Comparison of ENCODE assay signal across 30 mouse cellular contexts in genomic region chr11:107063067-107063466, GRCm38 (mm10). TPM values are rescaled to one million over a fixed set of nuclear protein-coding genes. Genes with fewer than 3 reads are reported as not detected.
DNase-seq lines count a peak whose midpoint lies in the region; ATAC-seq and TF ChIP-seq lines count a peak whose summit lies in the region.
"Had no signal": no experiment of that assay in that cellular context is flagged by ENCODE, and none has a peak within 500 bp of the region (broad histone marks: within the 10 kb centered on the region; RNA-seq: fewer than 3 reads in every experiment).

No protein-coding gene starts in this region.

- TF ChIP-seq CTCF in gastrocnemius, adult 2 months (IDR thresholded peaks at IDR 0.05): no peak
- TF ChIP-seq CTCF in heart, adult 2 months (IDR thresholded peaks at IDR 0.05): no peak

- WGBS in heart, adult 2 months: 62% methylated on average over 3 of the region's 3 CpGs
- 74% methylated on average over 3 of the region's 3 CpGs for WGBS in heart, embryonic 15.5 days
- WGBS in heart, embryonic 11.5 days (ENCODE audit: insufficient replicate concordance): 84% methylated on average over 3 of the region's 3 CpGs

- no peak overlapping the region for H3K9ac ChIP-seq in heart, adult 2 months (ENCODE audit: low read depth, low read length)
- no peak overlapping the region for H3K9ac ChIP-seq in heart, embryonic 15.5 days
- no peak overlapping the region for H3K9ac ChIP-seq in heart, embryonic 11.5 days (ENCODE audit: low read depth, low read length)
- H3K9ac ChIP-seq: embryonic facial prominence, embryonic 12.5 days; embryonic facial prominence, embryonic 15.5 days; forebrain, postnatal 0 days; hindbrain, embryonic 12.5 days; hindbrain, embryonic 15.5 days; kidney, embryonic 15.5 days had no signal

- H3K27ac ChIP-seq in gastrocnemius, adult 2 months: peak overlapping the region; percentile 77
- H3K27ac ChIP-seq in heart, adult 2 months: peak overlapping the region; percentile 47
- peak overlapping the region; percentile 53 for H3K27ac ChIP-seq in heart, embryonic 15.5 days
- H3K27ac ChIP-seq in heart, embryonic 11.5 days (ENCODE audit: low read depth, low read length): no peak overlapping the region
- H3K27ac ChIP-seq: embryonic facial prominence, embryonic 12.5 days; embryonic facial prominence, embryonic 15.5 days; hindbrain, embryonic 12.5 days; hindbrain, embryonic 15.5 days; kidney, embryonic 15.5 days had no signal

- H3K9me3 ChIP-seq in heart, embryonic 15.5 days (replicated peaks): no peaks in the 10 kb centered on the region
- no peaks in the 10 kb centered on the region for H3K9me3 ChIP-seq in heart, embryonic 11.5 days (replicated peaks; ENCODE audit: control insufficient read depth, low read length)
- H3K9me3 ChIP-seq: embryonic facial prominence, embryonic 12.5 days; embryonic facial prominence, embryonic 15.5 days; G1E; hindbrain, embryonic 12.5 days; hindbrain, embryonic 15.5 days; kidney, embryonic 15.5 days had no signal

- TF ChIP-seq EP300 in heart, adult 2 months (IDR thresholded peaks at IDR 0.05; ENCODE audit: insufficient read depth, low read depth, low read length): no peak

- ATAC-seq in heart, embryonic 15.5 days (replicated peaks; ENCODE audit: insufficient number of reproducible peaks, insufficient read depth, low FRiP score, low read depth): no peak; the same call in 1 of the 2 replicates
- ATAC-seq in heart, embryonic 11.5 days (replicated peaks; ENCODE audit: insufficient number of reproducible peaks, low FRiP score, low TSS enrichment): no peak
- ATAC-seq: forebrain, embryonic 14.5 days; forebrain, postnatal 0 days; intestine, postnatal 0 days had no signal

- no peak overlapping the region for H3K4me3 ChIP-seq in gastrocnemius, adult 2 months
- H3K4me3 ChIP-seq in heart, adult 2 months: no peak overlapping the region
- H3K4me3 ChIP-seq in heart, embryonic 15.5 days: no peak overlapping the region
- H3K4me3 ChIP-seq in heart, embryonic 11.5 days (ENCODE audit: low read depth, low read length): no peak overlapping the region
- H3K4me3 ChIP-seq: embryonic facial prominence, embryonic 12.5 days; embryonic facial prominence, embryonic 15.5 days; hindbrain, embryonic 12.5 days; hindbrain, embryonic 15.5 days; kidney, embryonic 15.5 days had no signal

- H3K4me2 ChIP-seq in heart, embryonic 15.5 days: no peak overlapping the region
- no peak overlapping the region for H3K4me2 ChIP-seq in heart, embryonic 11.5 days
- H3K4me2 ChIP-seq: embryonic facial prominence, embryonic 12.5 days; embryonic facial prominence, embryonic 15.5 days; hindbrain, embryonic 12.5 days; hindbrain, embryonic 15.5 days; kidney, embryonic 15.5 days had no signal

- no peaks in the 10 kb centered on the region for H3K4me1 ChIP-seq in heart, adult 2 months (ENCODE audit: control insufficient read depth, insufficient read depth, low read length)
- H3K4me1 ChIP-seq in heart, embryonic 15.5 days (replicated peaks): peaks cover 10% of the 10 kb centered on the region; the same call in 1 of the 2 replicates
- no peaks in the 10 kb centered on the region for H3K4me1 ChIP-seq in heart, embryonic 11.5 days (ENCODE audit: control insufficient read depth, insufficient read depth, low read length)
- H3K4me1 ChIP-seq: embryonic facial prominence, embryonic 12.5 days; embryonic facial prominence, embryonic 15.5 days; hindbrain, embryonic 12.5 days; hindbrain, embryonic 15.5 days; kidney, embryonic 15.5 days had no signal

- intact Hi-C loops in gastrocnemius, adult 2 months (cut with DNase I): no loop called here
- intact Hi-C loops in heart, adult 2 months (cut with DNase I): no loop called here

- no peak for TF ChIP-seq POLR2A in heart, adult 2 months (IDR thresholded peaks at IDR 0.05; ENCODE audit: insufficient read depth, low read depth, low read length)

- DNase-seq in gastrocnemius, adult 2 months: no peak
- no peak for DNase-seq in gastrocnemius, adult 8-10 months (ENCODE audit: low spot score in 2 of 2)
- DNase-seq in heart, adult 2 months: no peak
- no peak for DNase-seq in heart, adult 8-10 months (ENCODE audit: low spot score)
- peak; percentile 10 for DNase-seq in NIH3T3 (ENCODE audit: low read depth)
- DNase-seq in kidney, adult 11 months: no peak
- DNase-seq: adrenal gland, adult 2 months; adrenal gland, postnatal 14 days; B cell, adult 2 months; cerebellum, adult 11 months; cerebellum, adult 2 months; cerebellum, adult 9-11 months; cerebellum, postnatal 25 days; forebrain, postnatal 0 days; gastrocnemius, postnatal 36 days; kidney, adult 8-10 months; kidney, postnatal 10 days had no signal

- no peaks in the 10 kb centered on the region for H3K27me3 ChIP-seq in heart, adult 2 months (ENCODE audit: control insufficient read depth, insufficient read depth, low read length)
- no peaks in the 10 kb centered on the region for H3K27me3 ChIP-seq in heart, embryonic 15.5 days
- H3K27me3 ChIP-seq in heart, embryonic 11.5 days (ENCODE audit: control insufficient read depth, insufficient read depth, low read length): no peaks in the 10 kb centered on the region
- H3K27me3 ChIP-seq: CH12.LX; embryonic facial prominence, embryonic 12.5 days; embryonic facial prominence, embryonic 15.5 days; hindbrain, embryonic 12.5 days; hindbrain, embryonic 15.5 days; kidney, embryonic 15.5 days had no signal

- no peaks in the 10 kb centered on the region for H3K36me3 ChIP-seq in heart, adult 2 months (ENCODE audit: control insufficient read depth, insufficient read depth, low read length)
- H3K36me3 ChIP-seq in heart, embryonic 15.5 days: peaks cover 81% of the 10 kb centered on the region
- peaks cover 56% of the 10 kb centered on the region for H3K36me3 ChIP-seq in heart, embryonic 11.5 days (ENCODE audit: control insufficient read depth, insufficient read depth, low read length)

- H3K79me2 ChIP-seq in heart, adult 2 months (replicated peaks; ENCODE audit: control insufficient read depth, insufficient read depth, low read length): no peaks in the 10 kb centered on the region

RNA-seq across cellular contexts. Expression of gene 1810010H24Rik, which starts 37.6 kb away (rescaled TPM):
- total RNA-seq in gastrocnemius, adult 2 months (2021): 1 to 10 TPM in 1 of 2 experiments, under 1 TPM in 1; 0.86 to 1.3 TPM
- total RNA-seq in gastrocnemius, adult 8-10 months (2022): 1 to 10 TPM; 1.6 to 2.4 (median 1.9) TPM
- total RNA-seq in heart, adult 2 months (2021): 1 to 10 TPM; 1.9 to 3.0 TPM
- 1.9 and 2.7 TPM in 2 replicates for polyA plus RNA-seq in heart, adult 2 months (2012; rRNA removed)
- 1 to 10 TPM; 1.7 to 2.7 (median 2.1) TPM for total RNA-seq in heart, adult 8-10 months (2022)
- polyA plus RNA-seq in heart, embryonic 15.5 days (2015; fragmentation: Nextera tagmentation; extraction: Ambion mirVana): 3.1 and 3.2 TPM in 2 replicates
- polyA plus RNA-seq in heart, embryonic 11.5 days (2014; fragmentation: Nextera tagmentation; extraction: Ambion mirVana): 1.7 and 2.8 TPM in 2 replicates
- total RNA-seq: granulocyte monocyte progenitor cell, adult 5-6 weeks; hematopoietic stem cell, adult 5-6 weeks had no signal
